Mouse (Mus musculus): Measurements from ENCODE around the gene Rif1. TPM values are rescaled to one million over a fixed set of nuclear protein-coding genes. Genes with fewer than 3 reads are reported as not detected.

Gene Rif1
- polyA plus RNA-seq, 1 experiment from 2014 or later, result 22.8 TPM

- ChIA-PET CTCF (no interaction called here), POLR2A (no interaction called here)
- DNase-seq (ENCODE audit: low read depth, low spot score) (no peak), ATAC-seq (no peak)
- H3K27me3 ChIP-seq, result peaks cover 8% of the 10 kb centered on the region
- no peak for TF ChIP-seq CTCF (IDR thresholded peaks at IDR 0.05)
- in situ Hi-C loops (cut with MboI; ENCODE audit: low pct_unique_long_range_greater_than_20kb), result no loop called here
Observed at GRCm38 (mm10) chr2:52169243-52170005, 96.8 kb downstream of the Rif1 start.

Other genes with a start within 250 kb of the Rif1 start
- gene Rbm43, start 137.7 kb upstream of the Rif1 start, polyA plus RNA-seq (2021), result 30.5 TPM
- gene Nmi, start 99.3 kb upstream of the Rif1 start, polyA plus RNA-seq (2021), result 19.1 TPM
- gene Tnfaip6, start 34.8 kb upstream of the Rif1 start, polyA plus RNA-seq (2021), result not detected